Mouse (Mus musculus): Measurements from ENCODE around the gene Golph3l. TPM values are rescaled to one million over a fixed set of nuclear protein-coding genes. Genes with fewer than 3 reads are reported as not detected.
A peak's percentile ranks its signal among the peaks of the same experiment; 100 is the strongest.

The Golph3l gene
- polyA plus RNA-seq, 1 experiment from 2014 or later = 27.9 TPM

DNA sequence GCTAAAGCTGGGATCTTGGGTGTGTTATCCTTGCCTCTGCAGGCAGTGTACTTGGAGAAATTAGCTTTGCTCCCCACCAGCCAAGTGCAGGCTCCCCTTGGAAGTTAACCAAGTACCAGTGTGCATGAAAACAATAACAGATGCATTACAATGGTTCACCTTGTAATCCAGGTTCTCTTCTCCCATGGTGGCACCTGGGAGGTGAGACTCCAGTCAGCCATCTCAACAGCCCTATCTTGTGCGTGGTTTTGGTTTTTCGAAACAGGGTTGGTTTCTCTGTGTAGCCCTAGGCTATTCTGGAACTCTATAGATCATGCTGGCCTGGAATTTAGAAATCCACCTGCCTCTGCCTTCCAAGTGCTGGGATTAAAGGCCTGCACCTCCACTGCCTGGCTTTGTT lies 74.8 kb downstream of the Golph3l start:
- Histone ChIP-seq H3K9me3 (replicated peaks; ENCODE audit: control insufficient read depth, low read length) (no peaks in the 10 kb centered on the region), H3K36me3 (ENCODE audit: control insufficient read depth, insufficient read depth) (peaks cover 29% of the 10 kb centered on the region), H3K27me3 (ENCODE audit: control insufficient read depth, insufficient read depth, low read length) (no peaks in the 10 kb centered on the region), H3K27ac (ENCODE audit: low read length) (peak overlapping the region; percentile 95), H3K4me3 (ENCODE audit: low read length) (no peak overlapping the region), H3K9ac (ENCODE audit: low read length) (no peak overlapping the region), H3K4me2 (ENCODE audit: low read depth, low read length) (no peak overlapping the region; the same call in 1 of the 2 replicates), H3K4me1 (ENCODE audit: control insufficient read depth, insufficient read depth, low read length) (peaks cover 70% of the 10 kb centered on the region)
- ATAC-seq (replicated peaks; ENCODE audit: extremely low read depth, insufficient read depth, low FRiP score) = no peak
- WGBS = 77% methylated on average over 2 of the region's 2 CpGs

DNA sequence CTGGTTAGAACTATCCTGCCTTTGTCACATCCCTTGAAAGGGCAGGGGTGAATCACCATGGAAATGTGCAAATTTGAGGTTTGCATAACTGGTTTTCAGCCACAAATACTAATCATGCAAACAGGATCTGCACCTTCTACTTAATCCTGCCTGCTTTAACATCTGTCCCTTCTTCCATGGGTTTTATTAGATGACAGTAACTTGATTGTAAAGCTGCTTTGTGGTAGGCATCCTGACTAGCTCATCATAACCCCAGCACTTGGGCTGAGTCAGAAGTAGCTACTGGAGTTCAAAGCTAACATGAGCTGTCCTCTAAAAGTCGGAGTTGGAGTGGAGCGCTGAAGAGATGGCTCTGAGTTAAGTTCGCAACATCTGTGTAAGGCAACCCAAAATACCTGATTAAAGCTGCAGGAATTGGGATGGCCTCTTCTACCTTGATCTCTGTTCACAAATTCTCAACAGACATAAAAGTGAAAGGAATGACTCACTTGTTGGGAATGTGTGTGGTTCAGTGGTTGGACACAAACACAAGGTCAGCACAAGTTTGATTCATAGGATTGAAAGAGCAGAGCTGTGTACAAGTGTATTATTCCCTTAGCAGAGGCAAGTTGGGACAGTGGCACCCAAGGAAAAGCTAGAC lies 75.4 kb downstream of the Golph3l start:
- Histone ChIP-seq H3K27ac (ENCODE audit: low read length) (peak overlapping the region; percentile 95), H3K4me3 (ENCODE audit: low read length) (no peak overlapping the region), H3K4me2 (ENCODE audit: low read depth, low read length) (peak overlapping the region; percentile 22; the same call in 1 of the 2 replicates), H3K9me3 (replicated peaks; ENCODE audit: control insufficient read depth, low read length) (no peaks in the 10 kb centered on the region), H3K36me3 (ENCODE audit: control insufficient read depth, insufficient read depth) (peaks cover 29% of the 10 kb centered on the region), H3K4me1 (ENCODE audit: control insufficient read depth, insufficient read depth, low read length) (peaks cover 73% of the 10 kb centered on the region), H3K27me3 (ENCODE audit: control insufficient read depth, insufficient read depth, low read length) (no peaks in the 10 kb centered on the region), H3K9ac (ENCODE audit: low read length) (peak overlapping the region; percentile 25; the same call in 1 of the 2 replicates)
- ATAC-seq (replicated peaks; ENCODE audit: extremely low read depth, insufficient read depth, low FRiP score) = no peak
- 70% methylated on average over 3 of the region's 3 CpGs for WGBS

DNA sequence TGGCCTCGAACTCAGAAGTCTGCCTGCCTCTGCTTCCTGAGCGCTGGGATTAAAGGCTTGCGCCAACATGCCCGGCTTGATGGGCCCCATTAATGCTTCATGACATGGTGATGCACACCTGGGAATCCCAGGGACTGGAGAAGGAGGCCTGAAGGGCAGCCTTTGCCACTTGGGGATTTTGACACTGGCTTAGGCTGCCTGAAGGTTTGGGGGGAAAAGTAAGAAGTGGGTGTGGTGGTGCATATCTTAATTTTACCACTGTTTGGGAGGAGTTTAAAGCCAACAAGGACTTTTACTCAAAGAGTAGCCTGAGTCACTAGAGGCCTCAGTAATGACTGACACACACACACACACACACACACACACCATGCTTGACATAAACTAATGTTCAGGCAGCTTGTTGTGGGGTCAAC lies 76.2 kb downstream of the Golph3l start:
- Histone ChIP-seq H3K9ac (ENCODE audit: low read length) (no peak overlapping the region), H3K9me3 (replicated peaks; ENCODE audit: control insufficient read depth, low read length) (no peaks in the 10 kb centered on the region), H3K27me3 (ENCODE audit: control insufficient read depth, insufficient read depth, low read length) (no peaks in the 10 kb centered on the region), H3K4me1 (ENCODE audit: control insufficient read depth, insufficient read depth, low read length) (peaks cover 73% of the 10 kb centered on the region), H3K4me3 (ENCODE audit: low read length) (no peak overlapping the region), H3K27ac (ENCODE audit: low read length) (peak overlapping the region; percentile 95), H3K36me3 (ENCODE audit: control insufficient read depth, insufficient read depth) (peaks cover 32% of the 10 kb centered on the region), H3K4me2 (ENCODE audit: low read depth, low read length) (no peak overlapping the region)
- WGBS = 82% methylated on average over 4 of the region's 4 CpGs
- no peak for ATAC-seq (replicated peaks; ENCODE audit: extremely low read depth, insufficient read depth, low FRiP score)

DNA sequence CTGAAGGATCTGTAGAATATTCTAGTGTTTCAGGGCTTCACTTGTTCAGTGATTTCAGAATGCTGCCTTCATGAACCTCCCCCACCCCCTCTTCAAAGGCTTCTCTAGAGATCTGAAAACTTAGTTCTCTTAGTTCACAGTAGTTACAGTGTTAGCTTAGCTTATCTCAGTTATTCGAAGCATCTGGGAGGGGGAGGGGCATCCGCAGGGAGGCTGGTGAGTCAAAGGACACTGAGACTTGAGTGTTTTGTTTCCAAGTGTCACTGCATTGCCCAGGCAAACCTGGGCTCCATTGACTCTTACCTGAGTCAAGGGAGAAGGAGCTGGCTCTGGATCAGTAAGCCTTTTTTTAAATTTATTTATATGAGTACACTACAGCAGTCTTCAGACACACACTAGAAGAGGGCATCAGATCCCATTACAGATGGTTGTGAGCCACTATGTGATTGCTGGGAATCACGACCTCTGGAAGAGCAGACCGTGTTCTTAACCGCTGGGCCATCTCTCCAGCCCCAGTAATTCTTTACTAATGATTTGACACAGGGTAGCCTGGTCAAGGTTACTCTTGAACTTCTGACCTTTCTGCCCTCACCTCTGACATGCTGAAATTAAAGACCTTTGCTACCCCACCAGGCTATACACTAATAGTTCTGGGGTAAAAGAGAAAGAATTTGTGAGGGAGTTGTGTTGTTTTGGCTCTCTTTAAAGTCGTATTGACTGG lies 77.5 kb downstream of the Golph3l start:
- 18% methylated on average over 6 of the region's 6 CpGs for WGBS
- Histone ChIP-seq H3K4me1 (ENCODE audit: control insufficient read depth, insufficient read depth, low read length) (peaks cover 68% of the 10 kb centered on the region), H3K4me3 (ENCODE audit: low read length) (no peak overlapping the region), H3K27me3 (ENCODE audit: control insufficient read depth, insufficient read depth, low read length) (no peaks in the 10 kb centered on the region), H3K27ac (ENCODE audit: low read length) (peak overlapping the region; percentile 95), H3K4me2 (ENCODE audit: low read depth, low read length) (peak overlapping the region; percentile 35), H3K9me3 (replicated peaks; ENCODE audit: control insufficient read depth, low read length) (no peaks in the 10 kb centered on the region), H3K9ac (ENCODE audit: low read length) (peak overlapping the region; percentile 19), H3K36me3 (ENCODE audit: control insufficient read depth, insufficient read depth) (peaks cover 29% of the 10 kb centered on the region)
- ATAC-seq (replicated peaks; ENCODE audit: extremely low read depth, insufficient read depth, low FRiP score) = peak; percentile 66

DNA sequence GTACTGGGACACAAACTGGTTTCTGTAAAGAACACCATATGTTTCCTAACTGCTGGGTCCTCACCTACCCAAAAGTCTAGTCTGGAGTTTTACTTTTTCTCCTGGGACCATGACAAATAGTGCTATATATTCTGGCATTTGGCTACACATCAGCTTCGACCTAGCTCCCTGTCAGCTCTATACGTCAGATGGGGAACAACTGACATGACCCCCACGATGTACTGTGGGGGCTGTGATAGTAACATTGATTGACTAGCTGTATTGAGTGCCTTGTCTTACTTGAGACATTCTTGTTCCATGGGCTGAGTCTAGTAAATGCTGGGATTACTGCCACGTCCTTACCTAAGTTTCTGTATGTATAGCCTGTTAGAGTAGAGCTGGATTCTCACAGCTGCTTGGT lies 78.8 kb downstream of the Golph3l start:
- no peak for ATAC-seq (replicated peaks; ENCODE audit: extremely low read depth, insufficient read depth, low FRiP score)
- H3K9me3 ChIP-seq (replicated peaks; ENCODE audit: control insufficient read depth, low read length) = no peaks in the 10 kb centered on the region
- H3K36me3 ChIP-seq (ENCODE audit: control insufficient read depth, insufficient read depth) = peaks cover 27% of the 10 kb centered on the region
- peak overlapping the region; percentile 66 for H3K9ac ChIP-seq (ENCODE audit: low read length)
- 27% methylated on average over 4 of the region's 4 CpGs for WGBS
- peak overlapping the region; percentile 22 for H3K4me3 ChIP-seq (ENCODE audit: low read length)
- H3K4me1 ChIP-seq (ENCODE audit: control insufficient read depth, insufficient read depth, low read length) = peaks cover 68% of the 10 kb centered on the region
- no peaks in the 10 kb centered on the region for H3K27me3 ChIP-seq (ENCODE audit: control insufficient read depth, insufficient read depth, low read length)
- H3K27ac ChIP-seq (ENCODE audit: low read length) = peak overlapping the region; percentile 95
- peak overlapping the region; percentile 49 for H3K4me2 ChIP-seq (ENCODE audit: low read depth, low read length)

DNA sequence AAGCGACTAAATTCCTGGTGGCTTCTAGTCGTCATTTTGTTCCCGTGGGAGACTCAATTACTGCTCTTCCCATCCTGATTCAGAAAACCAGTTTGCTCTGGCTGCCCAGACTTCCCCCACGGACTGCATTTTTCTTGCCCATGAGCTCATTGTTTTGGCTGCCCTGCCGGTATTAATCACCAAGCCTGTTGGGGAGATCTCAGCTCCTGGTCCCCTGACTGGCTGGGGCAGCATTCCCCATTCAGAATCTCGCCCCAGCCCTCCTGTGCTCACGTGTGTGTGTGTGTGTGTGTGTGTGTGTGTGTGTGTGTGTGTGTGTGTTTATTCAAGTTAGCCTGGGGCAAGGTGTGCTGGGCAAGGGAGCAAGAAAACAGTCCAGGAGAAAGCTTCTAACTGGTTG lies 79.3 kb downstream of the Golph3l start:
- Histone ChIP-seq H3K4me2 (ENCODE audit: low read depth, low read length) (peak overlapping the region; percentile 49), H3K27ac (ENCODE audit: low read length) (peak overlapping the region; percentile 95), H3K36me3 (ENCODE audit: control insufficient read depth, insufficient read depth) (peaks cover 22% of the 10 kb centered on the region), H3K4me3 (ENCODE audit: low read length) (peak overlapping the region; percentile 22), H3K27me3 (ENCODE audit: control insufficient read depth, insufficient read depth, low read length) (no peaks in the 10 kb centered on the region), H3K9me3 (replicated peaks; ENCODE audit: control insufficient read depth, low read length) (no peaks in the 10 kb centered on the region), H3K4me1 (ENCODE audit: control insufficient read depth, insufficient read depth, low read length) (peaks cover 68% of the 10 kb centered on the region), H3K9ac (ENCODE audit: low read length) (peak overlapping the region; percentile 66)
- WGBS = 8% methylated on average over 7 of the region's 7 CpGs
- peak; percentile 47; the same call in 1 of the 2 replicates for ATAC-seq (replicated peaks; ENCODE audit: extremely low read depth, insufficient read depth, low FRiP score)

Other genes with a start within 250 kb of the Golph3l start
- 20.1 and 21.5 TPM in 2 replicates for gene Setdb1, start 231.7 kb upstream of the Golph3l start, polyA plus RNA-seq (2015; fragmentation: Nextera tagmentation; extraction: Ambion mirVana)
- gene 4930558C23Rik, start 186.1 kb upstream of the Golph3l start, polyA plus RNA-seq (2015; fragmentation: Nextera tagmentation; extraction: Ambion mirVana) = not detected in 2 replicates
- gene Arnt, start 154.5 kb upstream of the Golph3l start, polyA plus RNA-seq (2015; fragmentation: Nextera tagmentation; extraction: Ambion mirVana) = 30.6 and 32.1 TPM in 2 replicates
- gene Ctsk, start 89.7 kb upstream of the Golph3l start, polyA plus RNA-seq (2015; fragmentation: Nextera tagmentation; extraction: Ambion mirVana) = 17.4 and 18.4 TPM in 2 replicates
- 18.8 and 22.8 TPM in 2 replicates for gene Ctss, start 62.1 kb upstream of the Golph3l start, polyA plus RNA-seq (2015; fragmentation: Nextera tagmentation; extraction: Ambion mirVana)
- not detected in 2 replicates for gene Hormad1, start 29.3 kb upstream of the Golph3l start, polyA plus RNA-seq (2015; fragmentation: Nextera tagmentation; extraction: Ambion mirVana)
- gene Ensa, start 36.1 kb downstream of the Golph3l start, polyA plus RNA-seq (2015; fragmentation: Nextera tagmentation; extraction: Ambion mirVana) = 51.1 and 53.0 TPM in 2 replicates
- 31.9 and 38.3 TPM in 2 replicates for gene Mcl1, start 69.9 kb downstream of the Golph3l start, polyA plus RNA-seq (2015; fragmentation: Nextera tagmentation; extraction: Ambion mirVana)
- gene Adamtsl4, start 99.0 kb downstream of the Golph3l start, polyA plus RNA-seq (2015; fragmentation: Nextera tagmentation; extraction: Ambion mirVana) = 8.5 and 13.7 TPM in 2 replicates
- 44.1 and 49.2 TPM in 2 replicates for gene Ecm1, start 150.6 kb downstream of the Golph3l start, polyA plus RNA-seq (2015; fragmentation: Nextera tagmentation; extraction: Ambion mirVana)
- 41.3 and 43.3 TPM in 2 replicates for gene Tars2, start 171.3 kb downstream of the Golph3l start, polyA plus RNA-seq (2015; fragmentation: Nextera tagmentation; extraction: Ambion mirVana)
- 17.9 and 19.2 TPM in 2 replicates for gene Rprd2, start 229.9 kb downstream of the Golph3l start, polyA plus RNA-seq (2015; fragmentation: Nextera tagmentation; extraction: Ambion mirVana)